Mouse (Mus musculus): Measurements from ENCODE around the gene Klhl42. TPM values are rescaled to one million over a fixed set of nuclear protein-coding genes. Genes with fewer than 3 reads are reported as not detected.

The Klhl42 gene
- total RNA-seq (2021), result 1 to 10 TPM; 2.3 to 2.4 TPM
- long read RNA-seq, experiment 1, partial matches to known transcripts, result 0 of 1 reads
- long read RNA-seq, experiment 1, other reads (novel, unspliced or antisense), result 1 of 1 reads
- long read RNA-seq, experiment 2, full-length matches to known transcripts, result 3 of 4 reads
- long read RNA-seq, experiment 2, partial matches to known transcripts, result 0 of 4 reads
- long read RNA-seq, experiment 2, other reads (novel, unspliced or antisense), result 1 of 4 reads

DNA sequence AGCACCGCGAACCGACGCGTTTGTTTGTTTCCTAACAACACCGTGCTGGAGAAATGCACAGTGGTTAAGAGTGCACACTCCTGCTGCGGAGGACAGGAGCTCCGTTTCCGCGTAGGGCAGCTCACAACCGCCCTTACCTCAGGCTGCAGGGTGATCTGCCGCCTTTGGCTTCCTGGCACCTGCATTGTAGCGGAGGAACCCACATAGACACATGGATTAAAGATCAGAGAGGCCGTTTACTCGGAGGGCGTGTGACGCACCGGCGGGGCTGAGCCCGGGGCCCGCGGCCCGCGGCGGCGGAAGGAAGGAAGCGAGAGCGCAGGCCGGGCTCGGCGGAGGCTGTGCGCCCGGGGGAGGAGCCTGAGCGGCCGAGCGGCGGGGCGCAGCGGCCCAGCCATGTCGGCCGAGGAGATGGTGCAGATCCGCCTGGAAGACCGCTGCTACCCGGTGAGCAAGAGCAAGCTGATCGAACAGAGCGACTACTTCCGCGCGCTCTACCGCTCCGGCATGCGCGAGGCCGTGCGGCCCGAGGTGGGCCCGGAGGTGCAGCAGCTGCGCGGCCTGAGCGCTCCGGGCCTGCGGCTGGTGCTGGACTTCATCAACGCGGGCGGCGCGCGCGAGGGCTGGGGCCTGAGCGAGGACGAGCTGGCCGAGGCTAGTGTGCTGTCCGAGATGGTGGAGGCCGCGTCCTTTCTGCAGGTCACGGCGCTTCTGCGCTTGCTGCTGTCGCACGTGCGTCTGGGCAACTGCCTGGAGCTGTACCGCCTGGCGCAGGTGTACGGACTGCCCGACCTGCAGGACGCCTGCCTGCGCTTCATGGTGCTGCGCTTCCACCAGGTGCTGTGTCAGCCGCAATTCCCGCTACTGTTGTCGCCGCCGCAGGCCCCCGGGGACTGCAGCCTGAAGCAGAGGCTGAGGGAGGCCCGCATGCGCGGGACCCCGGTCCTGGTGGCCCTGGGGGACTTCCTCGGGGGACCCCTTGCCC, at the start of gene Klhl42:
Gene Klhl42, plus strand, starts transcription at position 244 of the 985 bp plus-strand sequence.
- peak; percentile 81 for DNase-seq

DNA sequence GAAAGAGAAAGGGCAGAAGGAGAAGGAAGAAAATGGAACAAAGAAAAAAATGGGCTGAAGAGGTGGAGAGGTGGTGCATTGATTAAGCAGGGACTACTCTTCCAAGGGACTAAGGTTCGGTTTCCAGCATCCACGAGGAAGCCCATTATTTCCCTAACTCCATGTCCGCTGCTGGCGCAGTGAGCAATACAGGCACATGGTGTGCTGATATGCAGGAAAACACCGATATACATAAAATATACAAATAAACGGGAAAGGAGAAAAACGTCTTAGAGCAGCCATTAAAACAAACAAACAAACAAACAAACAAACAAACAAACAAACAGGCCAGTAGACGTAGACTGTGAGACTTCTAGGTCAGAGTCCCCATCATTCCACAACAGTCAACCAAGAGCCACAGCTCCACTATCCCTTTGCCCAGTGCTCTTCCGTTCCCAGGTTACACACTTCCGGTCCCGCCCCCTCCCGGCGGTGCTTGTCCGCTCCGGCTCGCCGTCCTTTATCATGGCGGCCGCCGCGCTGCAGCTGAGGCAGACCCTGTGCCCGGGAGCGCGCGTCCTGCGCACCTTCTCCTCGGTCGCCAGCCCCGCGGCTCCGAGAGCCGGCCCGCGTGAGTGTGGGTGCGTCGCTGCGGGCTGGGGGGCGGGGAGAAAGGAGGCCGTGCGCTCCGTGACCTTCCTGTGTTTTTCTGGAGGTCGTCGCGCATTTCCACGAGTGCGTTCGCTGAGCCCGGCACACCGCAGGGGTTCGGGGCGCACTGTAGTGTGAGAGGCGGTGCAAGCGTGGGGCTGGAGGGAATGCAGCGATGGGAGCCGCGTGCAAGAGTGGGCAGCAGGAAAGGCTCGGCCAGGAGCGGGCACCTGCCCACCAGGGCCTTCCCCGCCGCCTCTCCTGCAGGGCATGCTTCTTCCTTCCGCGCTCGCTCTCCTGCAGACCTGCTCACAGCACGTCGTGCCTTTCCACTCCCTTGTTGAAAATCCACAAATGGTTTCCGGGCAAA, 48.6 kb upstream of the Klhl42 start, which contains the start of gene Mrps35:
Gene Mrps35, plus strand, starts transcription at position 474 of the 1,000 bp plus-strand sequence.
- peak; percentile 86 for DNase-seq

DNA sequence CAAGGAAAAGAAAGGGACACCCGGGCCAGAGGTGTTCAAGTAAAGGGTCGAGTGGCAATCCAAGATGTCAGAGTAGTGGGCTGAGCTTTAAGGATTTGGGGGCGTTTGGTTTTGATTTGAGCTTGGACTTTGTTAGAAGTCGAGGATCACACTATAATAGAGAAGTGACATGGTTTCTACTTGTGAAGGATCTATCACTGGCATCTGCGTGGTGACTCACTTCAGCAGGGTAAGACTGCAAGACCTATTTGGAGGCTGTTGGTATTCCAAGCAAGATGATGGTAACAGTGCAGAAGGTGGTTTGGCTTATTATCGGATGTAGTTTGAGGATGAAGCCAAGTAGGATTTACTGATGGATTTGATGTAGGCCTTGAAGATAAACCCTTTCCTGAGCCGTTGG, 47.5 kb upstream of the Klhl42 start:
- no peak for DNase-seq

DNA sequence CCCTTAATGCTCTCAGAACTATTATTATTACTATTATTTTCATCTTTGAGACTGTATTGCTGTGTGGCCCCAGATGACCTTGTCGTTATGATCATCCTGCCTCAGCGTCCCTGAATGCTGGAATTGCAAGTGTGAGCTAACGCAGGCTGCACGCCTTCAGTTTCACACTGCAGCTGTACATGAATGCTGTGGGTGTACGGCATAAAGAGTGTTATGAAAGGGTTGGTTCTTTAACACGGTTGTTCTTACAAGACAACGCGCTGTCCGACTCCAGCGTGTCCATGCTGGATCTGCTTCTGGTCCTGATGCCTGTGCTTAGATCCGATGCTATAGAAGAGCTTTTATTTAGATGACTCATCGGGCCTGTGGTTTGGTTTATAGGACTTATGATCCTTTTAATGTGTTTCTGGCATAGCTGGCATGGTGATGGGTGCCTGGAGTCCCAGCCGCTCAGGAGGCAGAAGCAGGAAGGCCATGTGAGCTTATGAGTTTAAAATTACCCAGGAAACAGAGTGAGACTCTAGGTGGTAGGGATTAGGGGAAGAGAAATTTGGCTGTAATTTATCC, 41.9 kb upstream of the Klhl42 start:
- DNase-seq, result no peak

GRCm38 (mm10) chr6:147051666-147052065, 39.5 kb upstream of the Klhl42 start:
- DNase-seq, result no peak

DNA sequence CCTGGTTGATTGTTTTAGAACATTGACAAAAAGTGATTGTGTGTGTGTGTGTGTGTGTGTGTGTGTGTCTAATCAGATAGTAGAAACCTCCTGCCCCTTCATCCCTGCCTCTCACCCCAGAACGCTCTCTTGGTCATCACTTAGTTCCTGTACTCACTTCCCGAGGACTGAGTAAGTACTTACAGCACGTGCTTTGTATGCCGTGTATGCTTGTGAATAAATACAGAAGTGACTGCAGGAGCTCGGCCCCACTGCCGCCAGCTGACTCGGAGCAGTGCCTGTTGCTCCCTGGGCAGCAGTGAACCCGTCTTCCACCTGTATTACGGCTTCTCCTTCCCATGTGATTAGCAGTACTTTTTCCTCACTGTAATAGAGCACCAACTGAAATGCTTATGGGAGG, 38.7 kb upstream of the Klhl42 start:
- no peak for DNase-seq

DNA sequence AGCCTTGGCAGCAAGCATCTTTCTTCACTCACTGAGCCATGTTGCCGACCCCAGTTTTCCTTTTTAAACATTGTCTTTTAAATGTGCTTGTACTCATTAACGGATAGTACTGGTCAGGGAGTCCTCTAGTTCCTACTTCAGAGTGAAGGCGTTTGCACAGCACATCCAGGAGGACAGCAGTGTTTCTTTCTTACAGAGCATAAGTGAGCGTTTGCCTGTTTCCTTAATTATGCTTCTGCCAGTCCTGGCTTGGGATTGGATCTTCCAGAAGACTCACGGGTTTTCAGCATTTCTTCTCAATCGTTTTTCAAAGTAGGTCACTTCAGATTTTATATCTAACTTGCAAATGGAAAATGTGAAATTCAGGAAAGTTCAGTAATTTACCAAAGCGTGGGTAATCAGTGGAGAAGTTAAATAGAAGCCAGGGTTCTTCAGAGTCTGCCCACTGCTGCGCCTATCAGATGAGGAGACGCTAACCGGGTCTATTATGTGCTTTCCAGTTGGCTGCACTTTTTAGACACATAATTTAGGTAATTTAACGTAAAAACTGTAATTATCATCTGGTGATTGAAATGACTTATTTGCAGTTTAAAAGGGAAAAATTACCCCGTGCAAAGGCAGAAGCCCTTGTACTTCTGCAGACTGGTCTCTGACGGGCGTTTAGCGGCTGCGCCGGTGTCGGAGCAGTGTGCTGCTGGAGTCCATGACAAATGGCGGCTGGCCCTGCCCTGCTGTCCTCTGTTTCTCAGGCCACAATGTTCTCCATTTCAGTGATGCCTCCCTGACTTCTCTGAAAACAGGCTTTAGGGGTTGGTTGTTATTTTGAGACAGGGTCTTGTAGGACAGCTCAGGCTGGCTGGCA, 37.2 kb upstream of the Klhl42 start:
- DNase-seq, result no peak

DNA sequence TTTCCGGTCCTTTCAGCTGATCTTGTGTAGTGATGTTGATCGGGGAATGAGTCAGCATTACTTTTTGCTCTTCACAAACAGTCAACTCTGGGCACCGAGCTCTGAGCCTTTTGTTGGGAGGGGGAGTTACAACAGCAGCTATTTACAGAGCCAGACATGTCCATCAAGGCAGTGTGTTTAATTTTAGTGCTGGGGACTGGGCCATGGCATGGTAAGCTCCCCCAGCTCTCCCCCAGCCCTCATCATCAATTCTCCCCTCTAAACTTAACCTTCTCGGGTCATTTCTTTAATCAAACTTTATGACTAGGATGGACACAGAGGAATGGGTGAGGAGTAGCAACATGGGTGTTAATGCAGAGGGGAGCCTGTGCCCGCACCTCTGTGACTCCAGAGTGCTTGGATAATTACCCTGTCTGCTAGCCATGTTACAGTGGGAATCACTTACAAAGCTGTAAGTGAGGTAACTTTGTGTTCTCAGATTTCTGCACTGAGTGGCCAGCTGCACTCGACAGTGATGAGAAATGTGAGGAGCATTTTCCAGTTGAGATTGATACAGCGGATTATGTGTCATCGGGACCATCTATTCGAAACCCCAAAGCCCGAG, 35.7 kb upstream of the Klhl42 start:
- DNase-seq, result no peak

- no peak for DNase-seq
Measured at GRCm38 (mm10) chr6:147059326-147059725, 31.9 kb upstream of the Klhl42 start.

DNA sequence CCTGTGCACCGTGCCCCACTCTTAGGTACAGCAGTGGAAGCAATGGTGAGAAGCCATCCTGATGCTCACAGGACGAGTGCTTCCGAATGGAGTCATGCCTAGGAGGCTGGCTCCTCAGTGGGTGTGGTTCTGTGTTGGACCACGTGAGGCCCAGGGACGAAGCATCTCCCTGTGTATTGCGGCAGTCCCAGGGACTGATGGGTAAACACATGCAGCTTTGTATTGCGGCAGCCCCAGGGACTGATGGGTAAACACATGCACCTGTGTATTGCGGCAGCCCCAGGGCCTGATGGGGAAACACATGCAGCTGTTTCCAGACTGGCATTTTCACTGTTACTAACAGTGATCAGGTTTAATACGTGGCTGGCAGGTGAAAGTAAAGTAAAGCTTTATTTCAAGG, 29.5 kb upstream of the Klhl42 start:
- DNase-seq, result no peak

DNA sequence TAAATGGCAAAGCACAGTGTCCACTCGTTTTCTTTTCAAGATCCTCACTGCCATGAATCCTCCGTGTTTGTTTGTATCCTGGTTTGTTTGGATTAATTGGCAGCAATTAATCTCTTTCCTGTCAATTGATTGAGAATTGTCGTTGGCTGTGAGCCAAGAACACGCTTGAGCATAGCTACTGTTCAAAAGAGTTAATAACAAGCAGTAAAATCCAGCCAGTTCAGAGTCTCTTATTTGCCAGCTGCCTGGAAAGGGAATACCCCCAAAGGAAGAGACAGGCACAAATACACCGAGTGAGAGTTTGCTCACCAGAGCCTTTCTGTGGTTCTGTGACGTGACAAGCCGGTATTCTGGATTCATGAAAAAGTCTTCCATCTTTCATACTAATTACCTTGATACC, 29.1 kb upstream of the Klhl42 start:
- DNase-seq, result no peak

GRCm38 (mm10) chr6:147062694-147063093, 28.5 kb upstream of the Klhl42 start:
- peak; percentile 30 for DNase-seq

DNA sequence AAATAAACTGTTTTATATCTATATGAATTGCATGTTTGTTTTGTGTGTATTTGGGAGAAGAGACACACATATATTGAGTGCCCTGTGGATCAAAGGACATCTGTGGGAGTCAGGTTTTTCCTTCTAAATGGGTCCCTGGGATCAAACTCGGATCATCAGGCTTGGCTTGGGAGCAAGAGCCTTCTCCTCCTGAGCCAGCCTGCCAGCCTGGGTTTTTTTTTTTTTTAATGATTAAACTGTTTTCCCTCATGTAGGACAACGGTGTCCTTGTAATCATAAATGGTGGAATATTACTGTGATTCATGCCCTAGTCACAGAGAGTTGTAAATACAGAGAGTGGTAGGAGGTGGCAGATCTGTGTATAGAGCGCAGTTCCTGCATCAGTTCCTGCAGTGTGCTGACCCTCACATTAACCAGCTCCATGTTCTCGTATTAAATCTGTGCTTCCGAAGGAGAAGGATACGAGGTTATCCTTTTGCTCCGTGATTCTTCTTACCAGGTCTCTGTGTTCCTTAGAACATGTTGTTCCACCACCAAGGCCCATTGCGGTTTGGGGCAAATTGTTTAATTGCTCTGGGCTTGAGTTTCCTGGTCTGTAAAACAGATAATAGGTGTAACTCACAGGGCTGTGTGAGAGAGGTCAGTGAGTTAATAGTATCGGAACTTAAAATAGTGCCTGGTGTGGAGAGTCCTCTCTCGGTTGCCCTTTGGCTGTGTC, 26.8 kb upstream of the Klhl42 start:
- DNase-seq, result no peak

- DNase-seq, result peak; percentile 83
Measured at GRCm38 (mm10) chr6:147064944-147065261, 26.3 kb upstream of the Klhl42 start.

DNA sequence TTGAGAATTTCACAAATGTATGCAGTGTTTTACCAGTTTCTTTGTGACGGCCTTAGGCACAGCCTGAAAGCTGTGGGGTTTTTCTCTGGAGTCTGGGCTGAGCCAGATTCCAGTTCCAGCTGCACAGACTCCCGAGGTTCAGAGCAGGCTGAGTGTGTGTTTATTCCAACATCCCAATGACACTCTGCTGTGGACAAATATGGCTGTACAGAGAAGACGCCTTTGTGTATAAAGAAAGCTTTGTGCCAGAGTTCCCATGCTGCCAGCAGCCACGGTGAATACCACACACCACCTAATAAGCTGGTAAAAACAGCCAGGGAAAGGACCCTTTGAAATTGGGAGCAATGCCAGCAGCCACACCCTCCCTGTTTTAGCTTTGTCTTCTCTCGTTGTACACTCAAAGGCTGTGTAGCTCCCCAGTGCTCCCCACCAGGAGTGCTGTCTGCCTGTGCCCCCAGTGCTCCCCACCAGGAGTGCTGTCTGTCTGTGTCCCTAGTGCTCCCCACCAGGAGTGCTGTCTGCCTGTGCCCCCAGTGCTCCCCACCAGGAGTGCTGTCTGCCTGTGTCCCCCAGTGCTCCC, 15.3 kb upstream of the Klhl42 start:
- no peak for DNase-seq

DNA sequence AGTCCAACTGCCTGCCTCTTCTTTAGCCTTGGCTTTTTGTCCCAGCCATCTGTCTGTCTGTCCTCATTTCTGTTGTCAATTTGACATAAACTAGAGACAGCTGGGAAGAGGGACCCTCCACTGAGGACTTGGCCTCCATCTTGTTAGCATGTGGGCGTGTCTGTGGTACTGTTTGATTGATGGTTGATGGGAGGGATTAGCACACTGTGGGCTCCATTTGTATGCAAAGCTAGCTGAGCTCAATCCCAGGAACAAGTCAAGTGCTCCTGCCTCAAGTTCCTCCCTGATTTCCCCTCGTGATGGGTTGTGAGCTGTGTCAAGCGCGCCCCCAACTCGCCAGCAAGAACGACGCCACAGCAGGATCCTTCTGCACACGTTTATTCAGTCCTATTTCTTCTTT, 14.3 kb upstream of the Klhl42 start:
- DNase-seq, result no peak

DNA sequence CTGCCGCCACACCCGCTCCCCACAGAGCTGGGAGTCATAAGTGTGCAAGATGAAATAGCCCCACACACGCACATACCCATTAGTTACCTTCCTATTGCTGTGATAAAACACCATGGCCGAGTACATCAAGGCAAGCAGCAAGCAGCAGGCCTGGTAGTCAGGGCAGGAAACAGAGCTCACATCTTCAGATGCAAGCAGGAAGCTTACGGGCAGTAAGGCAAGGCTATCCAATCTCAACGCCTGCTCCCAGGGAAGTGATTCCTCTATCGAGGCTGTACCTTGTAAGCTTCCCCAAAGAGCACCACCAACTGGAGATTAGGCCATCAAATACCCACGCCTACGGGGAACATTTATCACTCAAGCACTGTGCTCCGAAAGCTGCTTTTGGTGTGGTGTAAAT, 11.3 kb upstream of the Klhl42 start:
- no peak for DNase-seq

- no peak for DNase-seq
Measured at GRCm38 (mm10) chr6:147085398-147086040, 5.7 kb upstream of the Klhl42 start.

All from gastrocnemius, postnatal 25 days (tissue).